Mouse (Mus musculus): ENCODE data around the gene Cdrt4.

GRCm38 (mm10) chr11:62983793-62984192 is 32.8 kb downstream of the Cdrt4 start:
- TF ChIP-seq CHD2 (IDR thresholded peaks at IDR 0.05; ENCODE audit: low read depth, low read length) (no peak), MAFK (IDR thresholded peaks at IDR 0.05; ENCODE audit: insufficient read depth, low read depth, low read length) (no peak), ZNF384 (IDR thresholded peaks at IDR 0.05; ENCODE audit: low read depth, low read length) (no peak), ZC3H11A (IDR thresholded peaks at IDR 0.05; ENCODE audit: borderline replicate concordance, low read depth, low read length) (no peak)
